Mouse (Mus musculus) megakaryocyte, embryonic 14.5 days (primary cell): Measurements from ENCODE around the gene Ptger1. TPM values are rescaled to one million over a fixed set of nuclear protein-coding genes. Genes with fewer than 3 reads are reported as not detected.
A peak's percentile ranks its signal among the peaks of the same experiment; 100 is the strongest.

Source experiments
- H3K27me3 ChIP-seq: replicated peaks from 2 replicates; pipeline ENCODE3; 2012; ENCODE audit warnings: inconsistent platforms
- H3K36me3 ChIP-seq: replicated peaks from 2 replicates; pipeline ENCODE3; 2012; ENCODE audit warnings: low read length, inconsistent platforms, mixed read lengths
- H3K4me1 ChIP-seq: 2 replicates; pipeline ENCODE4 v1.6.1; 2012; ENCODE audit warnings: inconsistent platforms
- H3K4me3 ChIP-seq: replicated peaks from 2 replicates; pipeline ENCODE3; 2012; ENCODE audit warnings: moderate library complexity, mild to moderate bottlenecking, inconsistent platforms
- H3K9me3 ChIP-seq: 2 replicates; pipeline ENCODE4 v1.6.1; 2012; ENCODE audit warnings: inconsistent platforms
- FLI1 ChIP-seq: IDR thresholded peaks from 2 replicates; pipeline ENCODE4 v1.6.1; 2012; ENCODE audit warnings: low read length, inconsistent platforms, mixed read lengths
- GATA1 ChIP-seq: IDR thresholded peaks from 3 replicates; pipeline ENCODE4 v1.6.1; 2012; ENCODE audit warnings: mixed read lengths, low read length, inconsistent platforms, borderline replicate concordance
- polyA plus RNA-seq: library from polyadenylated mRNA; stranded (reverse); fragments of >175 nt; gene quantifications from 2 replicates; pipeline ENCODE4 v1.2.3, GENCODE M21; 2012; ENCODE audit warnings: low replicate concordance; ENCODE audit not compliant: insufficient read depth

The Ptger1 gene
- polyA plus RNA-seq, 1 experiment: 0.73 TPM

DNA sequence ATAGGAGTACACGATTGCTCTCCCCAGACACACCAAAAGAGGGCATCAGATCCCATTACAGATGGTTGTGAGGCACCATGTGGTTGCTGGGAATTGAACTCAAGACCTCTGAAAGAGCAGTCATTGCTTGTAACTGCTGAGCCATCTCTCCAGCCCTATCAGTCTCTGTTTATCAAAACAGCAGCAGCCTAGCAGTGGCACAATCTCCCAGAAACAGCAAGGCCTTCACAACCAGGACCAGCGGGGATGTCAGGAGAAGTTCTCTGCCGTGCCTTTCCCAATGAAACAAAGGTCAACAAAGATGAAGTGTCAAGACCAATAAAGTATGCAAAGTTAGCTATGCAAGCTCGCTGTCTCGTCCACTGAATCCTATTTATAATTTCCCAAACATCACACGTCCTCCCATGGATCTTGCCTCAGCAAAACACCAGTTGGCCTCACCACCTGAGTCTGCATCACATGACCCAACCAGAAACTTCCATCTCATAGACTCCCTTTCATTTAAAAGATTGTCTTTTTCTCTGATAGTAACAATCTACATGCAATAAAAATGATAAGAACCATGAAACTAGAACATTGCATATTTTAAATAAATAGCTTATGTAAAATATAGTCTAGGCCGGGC lies 34.3 kb upstream of the Ptger1 start:
- H3K4me3 ChIP-seq: no peak overlapping the region

DNA sequence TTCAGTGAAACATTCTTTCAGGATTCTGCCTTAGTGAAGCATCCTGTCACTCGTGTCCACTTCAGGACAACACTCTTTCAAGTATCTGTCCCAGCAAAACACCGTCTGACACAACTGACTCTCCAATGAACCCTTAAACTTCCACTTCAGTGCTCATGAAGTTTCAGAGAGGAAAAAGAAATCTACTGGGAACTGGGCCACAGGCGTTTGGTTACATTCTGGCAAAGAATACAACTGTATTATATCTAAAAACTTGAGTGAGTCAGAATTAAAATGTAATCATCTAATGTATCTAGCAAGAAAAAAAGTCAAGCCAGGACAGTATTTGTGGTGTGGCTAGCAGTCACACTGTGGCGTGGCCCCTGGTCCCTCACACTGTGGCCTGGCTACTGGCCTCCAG lies 27.6 kb upstream of the Ptger1 start:
- H3K27me3 ChIP-seq: peaks cover 20% of the 10 kb centered on the region
- no peak overlapping the region for H3K4me3 ChIP-seq
- H3K4me1 ChIP-seq: peaks cover 5% of the 10 kb centered on the region; the same call in 1 of the 2 replicates
- H3K9me3 ChIP-seq: peaks cover 8% of the 10 kb centered on the region
- TF ChIP-seq FLI1: no peak
- no peak for TF ChIP-seq GATA1
- no peaks in the 10 kb centered on the region for H3K36me3 ChIP-seq

More for the DNA sequence above, 34.3 kb upstream of the Ptger1 start:
- H3K27me3 ChIP-seq: peaks cover 8% of the 10 kb centered on the region
- no peaks in the 10 kb centered on the region for H3K36me3 ChIP-seq
- no peak for TF ChIP-seq FLI1
- no peak for TF ChIP-seq GATA1
- peaks cover 8% of the 10 kb centered on the region for H3K9me3 ChIP-seq
- no peaks in the 10 kb centered on the region for H3K4me1 ChIP-seq

DNA sequence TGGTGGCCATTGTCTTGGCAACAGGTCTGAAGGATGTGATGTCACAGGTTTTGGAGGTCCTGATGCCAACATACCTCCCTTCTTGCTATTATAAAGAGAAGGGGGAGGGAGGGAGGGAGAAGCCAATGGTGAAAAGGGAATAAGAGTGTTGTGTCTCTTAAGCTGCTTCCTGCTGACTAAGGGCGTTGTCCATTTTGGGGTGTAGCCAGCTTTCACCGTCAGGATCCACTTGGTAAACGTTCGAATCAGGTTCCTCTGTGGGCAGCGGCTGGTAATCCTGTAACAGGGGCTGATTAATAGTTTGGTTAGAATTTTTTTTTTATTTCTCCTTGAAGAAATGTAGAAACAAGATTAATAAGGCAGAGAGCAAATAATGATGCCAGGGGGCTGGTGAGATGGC lies 26.8 kb upstream of the Ptger1 start:
- no peak for TF ChIP-seq FLI1
- TF ChIP-seq GATA1: no peak
- Histone ChIP-seq H3K4me1 (peaks cover 5% of the 10 kb centered on the region; the same call in 1 of the 2 replicates), H3K4me3 (no peak overlapping the region)

DNA sequence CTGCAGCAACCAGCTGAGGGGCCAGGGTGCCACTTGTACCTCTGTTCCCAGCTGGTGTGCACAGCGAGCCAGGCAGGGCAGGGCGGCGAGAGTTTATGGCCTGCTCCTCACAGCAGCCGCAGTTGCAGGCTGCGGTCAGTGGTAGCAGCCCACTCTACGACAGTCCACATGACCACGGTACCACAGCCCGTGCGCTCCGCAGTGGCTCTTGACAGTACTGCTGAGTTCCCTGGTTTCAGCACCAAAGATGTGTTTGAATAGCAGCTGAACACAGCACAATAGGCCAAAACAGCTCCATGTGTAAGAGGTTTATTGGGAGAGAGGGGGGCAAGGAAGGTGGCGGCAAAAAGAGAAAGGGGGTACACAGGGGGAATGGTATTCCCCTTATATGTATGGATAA lies 19.0 kb upstream of the Ptger1 start:
- no peaks in the 10 kb centered on the region for H3K36me3 ChIP-seq
- no peak for TF ChIP-seq FLI1
- TF ChIP-seq GATA1: no peak
- peaks cover 18% of the 10 kb centered on the region for H3K27me3 ChIP-seq
- H3K4me1 ChIP-seq: peaks cover 28% of the 10 kb centered on the region
- peaks cover 19% of the 10 kb centered on the region for H3K9me3 ChIP-seq
- peak overlapping the region; percentile 16 for H3K4me3 ChIP-seq

More for the DNA sequence above, 26.8 kb upstream of the Ptger1 start:
- Histone ChIP-seq H3K9me3 (peaks cover 8% of the 10 kb centered on the region), H3K27me3 (peaks cover 20% of the 10 kb centered on the region), H3K36me3 (no peaks in the 10 kb centered on the region)

DNA sequence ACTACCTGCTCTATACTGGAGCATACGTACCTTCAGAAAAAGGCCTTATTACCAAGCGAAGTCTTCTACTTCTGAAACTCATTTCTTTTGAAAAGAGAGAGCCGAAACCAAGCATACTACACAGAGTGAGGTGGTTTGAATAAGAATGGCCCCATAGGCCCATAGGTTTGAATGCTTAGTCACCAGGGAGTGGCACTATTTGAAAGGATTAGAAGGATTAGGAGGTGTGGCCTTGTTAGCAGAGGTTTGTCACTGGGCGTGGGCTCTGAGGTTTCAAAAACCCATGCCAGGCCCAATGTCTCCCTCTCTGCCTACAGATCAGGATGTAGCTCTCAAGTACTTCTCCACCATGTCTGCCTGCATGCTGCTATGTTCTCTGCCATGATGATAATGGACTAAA lies 18.4 kb upstream of the Ptger1 start:
- Histone ChIP-seq H3K36me3 (no peaks in the 10 kb centered on the region), H3K4me1 (peaks cover 26% of the 10 kb centered on the region), H3K4me3 (no peak overlapping the region), H3K9me3 (peaks cover 19% of the 10 kb centered on the region), H3K27me3 (peaks cover 13% of the 10 kb centered on the region)
- no peak for TF ChIP-seq FLI1
- TF ChIP-seq GATA1: no peak

DNA sequence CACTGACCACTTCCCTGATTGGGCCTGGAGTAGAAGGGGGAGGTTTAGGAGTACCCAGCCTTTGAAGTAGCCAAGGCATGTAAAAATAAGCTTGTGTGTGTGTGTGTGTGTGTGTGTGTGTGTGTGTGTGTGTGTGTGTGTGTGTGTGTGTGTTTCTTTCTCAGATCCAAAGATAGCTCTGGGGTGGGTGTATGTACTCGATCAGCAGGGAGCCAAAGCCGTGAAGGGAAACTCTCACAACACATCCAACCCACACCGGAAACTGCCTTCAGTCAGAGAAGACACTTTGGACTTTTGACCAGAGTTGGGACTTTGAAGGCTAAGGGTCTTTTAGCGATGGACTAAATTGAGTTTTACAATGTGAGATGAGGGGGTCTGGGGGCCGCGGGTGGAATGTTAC lies 16.8 kb upstream of the Ptger1 start:
- Histone ChIP-seq H3K4me1 (peaks cover 38% of the 10 kb centered on the region), H3K36me3 (peaks cover 6% of the 10 kb centered on the region), H3K4me3 (no peak overlapping the region), H3K9me3 (peaks cover 19% of the 10 kb centered on the region), H3K27me3 (peaks cover 10% of the 10 kb centered on the region)
- TF ChIP-seq GATA1 (no peak), FLI1 (no peak)

- Histone ChIP-seq H3K4me3 (peak within 1 kb of the TSS; percentile 98), H3K27me3 (peaks cover 4% of the 10 kb centered on the region)
- TF ChIP-seq FLI1: no peak
- TF ChIP-seq GATA1: no peak
These were observed 14.3 kb upstream of the Ptger1 start, which contains the start of gene Gipc1 for GRCm38 (mm10) chr8:83652030-83652743. Gene Gipc1, plus strand, starts transcription at chr8:83652677.

DNA sequence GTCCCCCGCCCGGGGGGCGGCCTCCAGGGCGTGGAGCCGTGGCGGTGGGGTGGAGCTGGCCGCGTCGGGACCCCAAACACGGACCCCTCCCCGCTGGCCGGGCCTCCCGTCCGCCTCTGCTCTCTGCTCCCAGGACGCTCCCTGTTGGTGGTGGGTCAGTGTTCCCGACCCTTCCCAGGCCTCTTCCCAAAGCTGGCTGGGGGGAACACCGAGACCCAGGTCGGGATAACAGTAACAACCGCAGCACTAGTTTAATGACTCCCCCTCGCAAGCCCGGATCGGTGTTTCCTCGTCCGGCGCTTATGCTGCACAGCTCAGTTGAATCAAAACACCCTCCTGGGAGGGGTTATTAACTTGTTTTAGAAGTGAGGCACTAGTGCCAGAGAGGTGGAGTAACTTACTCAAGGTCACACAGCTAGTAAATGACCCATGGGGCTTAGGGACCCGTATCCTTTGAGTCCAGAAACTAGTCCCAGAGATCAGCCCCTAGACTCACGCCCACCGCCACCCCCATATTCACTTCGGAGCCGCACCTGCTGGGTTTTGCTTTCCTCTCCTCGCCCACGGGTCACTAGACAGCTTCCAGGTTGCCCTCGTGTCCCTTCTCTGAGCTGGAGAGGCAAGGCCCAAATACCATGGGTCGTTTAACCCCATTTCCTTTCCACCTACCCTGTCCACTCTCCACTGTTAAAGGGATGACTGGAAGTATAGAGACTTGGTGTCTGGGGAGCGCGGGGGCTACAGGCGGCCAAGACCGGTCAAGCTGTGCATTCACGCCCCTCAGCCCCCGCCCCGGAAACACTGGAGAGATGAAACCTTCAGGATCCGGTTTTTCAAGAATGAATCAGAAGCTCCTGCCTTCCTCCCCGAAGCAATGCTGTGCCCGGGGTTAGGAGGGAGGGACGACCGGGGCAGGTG lies 13.5 kb upstream of the Ptger1 start:
- Histone ChIP-seq H3K27me3 (no peaks in the 10 kb centered on the region), H3K36me3 (peaks cover 37% of the 10 kb centered on the region), H3K4me1 (peaks cover 63% of the 10 kb centered on the region), H3K9me3 (peaks cover 11% of the 10 kb centered on the region), H3K4me3 (peak overlapping the region; percentile 98)
- TF ChIP-seq FLI1 (no peak), GATA1 (no peak)

More at GRCm38 (mm10) chr8:83652030-83652743, 14.3 kb upstream of the Ptger1 start, which contains the start of gene Gipc1:
- Histone ChIP-seq H3K9me3 (peaks cover 19% of the 10 kb centered on the region), H3K36me3 (peaks cover 29% of the 10 kb centered on the region), H3K4me1 (peaks cover 55% of the 10 kb centered on the region)

DNA sequence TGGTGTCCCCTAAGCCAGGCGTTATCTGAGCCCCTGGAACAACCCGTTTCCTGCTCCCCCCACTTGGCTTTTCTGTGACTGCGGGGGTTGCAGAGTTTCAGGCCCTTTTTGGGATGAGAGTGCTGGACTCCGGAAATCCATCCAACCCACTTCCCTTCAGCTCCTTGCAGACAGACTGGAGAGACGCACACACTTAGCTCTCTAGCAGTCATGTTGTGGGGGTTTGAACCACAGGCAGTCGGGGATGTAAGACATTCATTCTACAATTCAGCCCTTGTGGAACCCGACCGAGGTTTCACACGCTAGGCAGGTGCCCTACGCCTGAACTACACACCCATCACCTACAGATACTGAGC lies 12.8 kb upstream of the Ptger1 start:
- no peak for TF ChIP-seq FLI1
- TF ChIP-seq GATA1: no peak
- H3K4me3 ChIP-seq: peak overlapping the region; percentile 98
- H3K4me1 ChIP-seq: peaks cover 66% of the 10 kb centered on the region
- H3K36me3 ChIP-seq: peaks cover 40% of the 10 kb centered on the region
- peaks cover 4% of the 10 kb centered on the region for H3K9me3 ChIP-seq
- H3K27me3 ChIP-seq: no peaks in the 10 kb centered on the region

- Histone ChIP-seq H3K9me3 (no peaks in the 10 kb centered on the region), H3K4me1 (peaks cover 72% of the 10 kb centered on the region), H3K27me3 (no peaks in the 10 kb centered on the region), H3K36me3 (peaks cover 49% of the 10 kb centered on the region), H3K4me3 (peak overlapping the region; percentile 65)
- no peak for TF ChIP-seq FLI1
- no peak for TF ChIP-seq GATA1
These were observed 11.8 kb upstream of the Ptger1 start for GRCm38 (mm10) chr8:83654725-83655124.
